Mouse (Mus musculus) forebrain, embryonic 16.5 days (tissue): ENCODE results near the gene 1700018F24Rik. TPM values are rescaled to one million over a fixed set of nuclear protein-coding genes. Genes with fewer than 3 reads are reported as not detected.
A peak's percentile ranks its signal among the peaks of the same experiment; 100 is the strongest.
"Not testable (repeated sequence)": the region's sequence is repeated elsewhere in the genome, so short reads cannot be mapped to it uniquely, and the experiment has no call there.

Source experiments
- ATAC-seq: fragments of 200-750 bp; cut with Nextera tagmentation; 2 replicates; pipeline ENCODE4 v1.8.0; 2017; ENCODE audit warnings: mild to moderate bottlenecking, moderate library complexity
- H3K27ac ChIP-seq: fragments of 300-500 bp; sonication (generic); 2 replicates; pipeline ENCODE4 v1.5.1; 2014; ENCODE audit warnings: low read length, control low read depth
- H3K27me3 ChIP-seq: fragments of 300-500 bp; sonication (generic); replicated peaks from 2 replicates; pipeline ENCODE4 v1.6.1; 2014; ENCODE audit warnings: low read length; ENCODE audit not compliant: control insufficient read depth, insufficient read depth
- H3K36me3 ChIP-seq: fragments of 300-500 bp; sonication (generic); 2 replicates; pipeline ENCODE4 v1.6.1; 2014; ENCODE audit not compliant: control insufficient read depth, insufficient read depth
- H3K4me1 ChIP-seq: fragments of 300-500 bp; sonication (generic); replicated peaks from 2 replicates; pipeline ENCODE4 v1.6.1; 2014; ENCODE audit warnings: low read length; ENCODE audit not compliant: control insufficient read depth, insufficient read depth
- H3K4me2 ChIP-seq: fragments of 300-500 bp; sonication (generic); 2 replicates; pipeline ENCODE4 v1.6.1; 2014; ENCODE audit warnings: mild to moderate bottlenecking, low read length, control low read depth
- H3K4me3 ChIP-seq: fragments of 300-500 bp; sonication (generic); replicated peaks from 2 replicates; pipeline ENCODE4 v1.5.1; 2014; ENCODE audit warnings: mild to moderate bottlenecking, low read length, control low read depth
- H3K9ac ChIP-seq: fragments of 300-500 bp; sonication (generic); replicated peaks from 2 replicates; pipeline ENCODE4 v1.6.1; 2014; ENCODE audit warnings: low read depth, low read length, control low read depth
- H3K9me3 ChIP-seq: fragments of 300-500 bp; sonication (generic); 2 replicates; pipeline ENCODE4 v1.6.1; 2016; ENCODE audit warnings: low read length; ENCODE audit not compliant: control insufficient read depth
- WGBS: fragments of 180-500 bp; shearing (Covaris S2); extraction: QIAGEN DNeasy Blood & Tissue Kit; methylation state at CpG from one replicate; pipeline ENCODE4 v1.1.7; 2014; 5-methylcytosine and 5-hydroxymethylcytosine counted together
- polyA plus RNA-seq: library from polyadenylated mRNA; unstranded; fragments of >200 nt; fragmentation: Nextera tagmentation; extraction: Ambion mirVana; gene quantifications from 2 replicates; pipeline ENCODE4 v1.2.1, GENCODE M21; 2015

1700018F24Rik gene
- polyA plus RNA-seq, 1 experiment from 2014 or later = not detected

GRCm38 (mm10) chr5:145071342-145071741, 28.6 kb downstream of the 1700018F24Rik start:
- Histone ChIP-seq H3K4me2 (no peak overlapping the region), H3K4me1 (no peaks in the 10 kb centered on the region), H3K27me3 (no peaks in the 10 kb centered on the region), H3K9ac (no peak overlapping the region), H3K36me3 (no peaks in the 10 kb centered on the region), H3K4me3 (no peak overlapping the region), H3K9me3 (no peaks in the 10 kb centered on the region), H3K27ac (no peak overlapping the region)
- 52% methylated on average over 6 of the region's 6 CpGs for WGBS
- ATAC-seq = no peak

GRCm38 (mm10) chr5:145075081-145075480, 32.3 kb downstream of the 1700018F24Rik start:
- 70% methylated on average over 3 of the region's 3 CpGs for WGBS

GRCm38 (mm10) chr5:145081866-145082613, 39.2 kb downstream of the 1700018F24Rik start:
- Histone ChIP-seq H3K4me3 (no peak overlapping the region), H3K4me1 (peaks cover 10% of the 10 kb centered on the region), H3K9me3 (no peaks in the 10 kb centered on the region), H3K27me3 (no peaks in the 10 kb centered on the region), H3K27ac (no peak overlapping the region), H3K36me3 (no peaks in the 10 kb centered on the region), H3K9ac (no peak overlapping the region), H3K4me2 (no peak overlapping the region)
- ATAC-seq = no peak
- WGBS = 94% methylated on average over 10 of the region's 10 CpGs

More at GRCm38 (mm10) chr5:145075081-145075480, 32.3 kb downstream of the 1700018F24Rik start:
- H3K4me2 ChIP-seq = no peak overlapping the region
- H3K4me3 ChIP-seq = no peak overlapping the region
- no peaks in the 10 kb centered on the region for H3K4me1 ChIP-seq
- H3K9me3 ChIP-seq = no peaks in the 10 kb centered on the region
- no peak overlapping the region for H3K9ac ChIP-seq
- no peaks in the 10 kb centered on the region for H3K36me3 ChIP-seq
- H3K27ac ChIP-seq = no peak overlapping the region
- H3K27me3 ChIP-seq = no peaks in the 10 kb centered on the region
- ATAC-seq = no peak

- H3K9me3 ChIP-seq, H3K36me3 ChIP-seq, H3K27me3 ChIP-seq, H3K4me1 ChIP-seq: not testable (repeated sequence)
- Histone ChIP-seq H3K9ac (peak overlapping the region; percentile 95), H3K27ac (peak overlapping the region; percentile 89), H3K4me3 (peak overlapping the region; percentile 96), H3K4me2 (peak overlapping the region; percentile 90)
- WGBS = 56% methylated on average over 6 of the region's 6 CpGs
- peak; percentile 8 for ATAC-seq
Observed at GRCm38 (mm10) chr5:145083201-145083600, 40.4 kb downstream of the 1700018F24Rik start.

GRCm38 (mm10) chr5:145083632-145084451, 41.1 kb downstream of the 1700018F24Rik start, which contains the start of the genes Arpc1a and Kpna7:
Gene Arpc1a, plus strand, starts transcription at chr5:145083830.
Gene Kpna7, minus strand, starts transcription at chr5:145084030.
- peak within 1 kb of the TSS; percentile 95 for H3K9ac ChIP-seq
- H3K36me3 ChIP-seq = no peaks in the 10 kb centered on the region
- H3K4me2 ChIP-seq = peak within 1 kb of the TSS; percentile 90
- H3K4me3 ChIP-seq = peak within 1 kb of the TSS; percentile 96
- under 1% methylated on average over 54 of the region's 54 CpGs for WGBS
- H3K27ac ChIP-seq = peak within 1 kb of the TSS; percentile 89
- no peaks in the 10 kb centered on the region for H3K9me3 ChIP-seq
- peaks cover 10% of the 10 kb centered on the region for H3K4me1 ChIP-seq
- H3K27me3 ChIP-seq = no peaks in the 10 kb centered on the region
- ATAC-seq = peak; percentile 99

- H3K36me3 ChIP-seq = no peaks in the 10 kb centered on the region
- WGBS = 74% methylated on average over 2 of the region's 2 CpGs
- no peaks in the 10 kb centered on the region for H3K9me3 ChIP-seq
- peak overlapping the region; percentile 90 for H3K4me2 ChIP-seq
- H3K9ac ChIP-seq = peak overlapping the region; percentile 95
- H3K4me1 ChIP-seq = peaks cover 10% of the 10 kb centered on the region
- no peak overlapping the region for H3K27ac ChIP-seq
- no peaks in the 10 kb centered on the region for H3K27me3 ChIP-seq
- peak overlapping the region; percentile 96 for H3K4me3 ChIP-seq
- ATAC-seq = no peak
Observed at GRCm38 (mm10) chr5:145084822-145085221, 42.0 kb downstream of the 1700018F24Rik start.

GRCm38 (mm10) chr5:145088186-145088585, 45.4 kb downstream of the 1700018F24Rik start:
- no peaks in the 10 kb centered on the region for H3K9me3 ChIP-seq
- H3K9ac ChIP-seq = no peak overlapping the region
- H3K4me2 ChIP-seq = no peak overlapping the region
- no peaks in the 10 kb centered on the region for H3K27me3 ChIP-seq
- H3K4me3 ChIP-seq = no peak overlapping the region
- no peak overlapping the region for H3K27ac ChIP-seq
- peaks cover 10% of the 10 kb centered on the region for H3K4me1 ChIP-seq
- H3K36me3 ChIP-seq = peaks cover 7% of the 10 kb centered on the region
- 96% methylated on average over 2 of the region's 2 CpGs for WGBS
- ATAC-seq = no peak

GRCm38 (mm10) chr5:145089878-145090277, 47.1 kb downstream of the 1700018F24Rik start:
- no peak for ATAC-seq
- WGBS = 97% methylated on average over 3 of the region's 3 CpGs
- peaks cover 3% of the 10 kb centered on the region for H3K4me1 ChIP-seq
- H3K4me2 ChIP-seq = no peak overlapping the region
- H3K4me3 ChIP-seq = no peak overlapping the region
- no peaks in the 10 kb centered on the region for H3K9me3 ChIP-seq
- H3K27me3 ChIP-seq = no peaks in the 10 kb centered on the region
- no peak overlapping the region for H3K27ac ChIP-seq
- H3K9ac ChIP-seq = no peak overlapping the region
- peaks cover 17% of the 10 kb centered on the region for H3K36me3 ChIP-seq
